Mouse (Mus musculus): ENCODE results near the gene Tlcd2. TPM values are rescaled to one million over a fixed set of nuclear protein-coding genes. Genes with fewer than 3 reads are reported as not detected.

Gene Tlcd2
- 1 to 10 TPM in 1 of 2 experiments, under 1 TPM in 1; 0.47 to 3.2 TPM for polyA plus RNA-seq (2012; fragmentation: generic; extraction: Trizol)

DNA sequence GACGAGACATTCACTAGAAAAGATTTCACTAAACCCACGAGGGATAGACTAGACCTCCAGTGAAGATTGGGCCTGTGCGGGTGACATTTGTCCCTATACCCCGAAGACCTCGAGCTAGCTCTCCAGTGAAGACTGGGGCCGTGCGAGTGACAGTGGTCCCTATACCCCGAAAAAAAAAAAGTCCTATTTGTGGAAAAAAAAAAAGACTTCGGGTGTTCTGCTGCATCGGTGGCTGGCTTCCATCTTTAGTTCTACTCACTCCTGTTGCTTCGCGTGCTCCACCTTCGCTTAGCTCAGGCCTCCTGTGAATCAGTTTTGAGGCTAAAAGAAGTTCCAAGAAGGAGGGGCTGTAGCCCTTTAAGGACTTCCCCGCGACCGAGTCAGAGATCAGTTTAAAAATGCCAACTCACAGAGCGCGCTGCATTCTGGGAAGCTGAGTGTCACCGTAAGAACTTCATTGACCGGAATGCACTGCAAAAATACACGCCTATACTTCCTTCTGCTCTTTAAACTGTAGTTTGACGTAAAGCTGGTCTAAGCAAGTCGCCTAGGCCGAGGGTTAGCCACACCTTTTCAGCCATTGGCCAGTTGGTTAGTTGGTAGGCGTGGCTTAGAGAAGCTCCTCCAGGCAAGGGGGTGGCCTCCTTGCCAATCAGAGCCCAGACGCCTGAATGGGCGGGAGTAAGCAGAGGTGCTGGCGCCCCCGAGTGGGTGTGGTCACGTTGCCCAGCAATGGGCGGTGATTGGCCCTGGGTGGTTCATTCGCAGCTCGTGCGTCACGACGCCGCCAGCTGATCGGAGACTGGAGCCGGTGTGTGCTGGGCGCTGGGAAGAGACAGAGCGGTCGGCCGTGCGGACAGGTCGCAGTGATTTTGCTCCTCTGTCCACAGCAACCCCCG lies at the start of gene Tlcd2:
Tlcd2 (plus strand) TSS at position 872 of the 899 bp plus-strand sequence.

DNA sequence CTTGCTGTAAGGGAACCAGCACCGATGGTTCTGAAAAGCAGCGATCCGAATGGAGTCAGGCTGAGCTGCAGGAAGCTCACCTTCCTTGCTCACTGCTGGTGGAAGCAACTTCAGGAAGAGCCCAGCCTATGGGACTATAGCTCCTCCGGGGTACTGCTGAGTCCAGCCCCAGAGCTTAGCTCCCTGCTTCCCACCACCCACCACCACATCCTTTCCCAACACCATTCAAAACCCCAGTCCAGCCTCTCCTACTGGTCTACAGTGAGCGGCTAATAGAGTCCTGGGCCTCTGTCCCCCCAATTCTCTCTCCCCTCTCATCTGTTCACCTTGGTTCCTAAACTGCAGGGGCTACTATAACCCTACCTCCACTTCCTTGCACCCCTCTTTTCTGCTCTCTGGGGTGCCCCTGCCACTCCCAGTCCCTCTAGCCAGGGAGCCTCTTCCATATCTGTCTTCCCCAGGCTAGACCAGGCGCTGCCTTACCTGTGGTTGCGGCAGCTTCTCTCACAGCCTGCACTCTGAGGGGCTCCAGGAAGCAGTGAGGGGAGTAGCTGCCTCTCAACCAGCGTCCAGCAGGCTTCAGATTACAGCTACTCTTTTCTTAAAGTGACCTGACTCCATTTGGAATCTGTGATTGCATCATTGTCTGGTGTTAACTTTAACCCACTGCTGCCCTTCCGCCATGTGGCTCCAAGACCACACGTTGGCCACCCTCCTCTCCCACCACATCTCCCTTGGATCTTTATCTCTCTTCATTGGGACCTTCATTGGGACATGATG lies 39.3 kb upstream of the Tlcd2 start, which contains the start of gene Serpinf1:
Serpinf1 (minus strand) TSS at position 689 of the 780 bp plus-strand sequence.

DNA sequence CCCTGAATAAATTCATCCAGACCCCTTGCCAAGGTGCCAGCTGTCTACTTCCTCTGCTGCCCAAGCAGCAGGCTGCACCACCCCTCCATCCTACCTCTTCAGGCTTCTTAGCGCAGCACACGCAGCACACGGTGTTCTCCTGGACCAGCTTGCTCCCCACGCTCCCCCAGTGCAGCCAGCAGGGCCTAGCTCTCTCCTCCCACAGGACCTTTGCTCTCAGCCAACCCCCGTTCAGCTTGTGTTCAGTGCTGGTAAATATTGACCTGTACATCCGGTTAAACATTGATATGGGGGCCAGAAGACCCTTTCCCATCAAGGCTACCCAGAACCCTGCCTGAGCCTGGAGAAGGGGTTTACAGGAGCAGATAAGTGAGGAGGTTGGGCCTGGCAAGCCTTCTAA lies 22.2 kb upstream of the Tlcd2 start, which contains the start of gene Serpinf2:
Serpinf2 (minus strand) TSS at position 229 of the 400 bp plus-strand sequence.

DNA sequence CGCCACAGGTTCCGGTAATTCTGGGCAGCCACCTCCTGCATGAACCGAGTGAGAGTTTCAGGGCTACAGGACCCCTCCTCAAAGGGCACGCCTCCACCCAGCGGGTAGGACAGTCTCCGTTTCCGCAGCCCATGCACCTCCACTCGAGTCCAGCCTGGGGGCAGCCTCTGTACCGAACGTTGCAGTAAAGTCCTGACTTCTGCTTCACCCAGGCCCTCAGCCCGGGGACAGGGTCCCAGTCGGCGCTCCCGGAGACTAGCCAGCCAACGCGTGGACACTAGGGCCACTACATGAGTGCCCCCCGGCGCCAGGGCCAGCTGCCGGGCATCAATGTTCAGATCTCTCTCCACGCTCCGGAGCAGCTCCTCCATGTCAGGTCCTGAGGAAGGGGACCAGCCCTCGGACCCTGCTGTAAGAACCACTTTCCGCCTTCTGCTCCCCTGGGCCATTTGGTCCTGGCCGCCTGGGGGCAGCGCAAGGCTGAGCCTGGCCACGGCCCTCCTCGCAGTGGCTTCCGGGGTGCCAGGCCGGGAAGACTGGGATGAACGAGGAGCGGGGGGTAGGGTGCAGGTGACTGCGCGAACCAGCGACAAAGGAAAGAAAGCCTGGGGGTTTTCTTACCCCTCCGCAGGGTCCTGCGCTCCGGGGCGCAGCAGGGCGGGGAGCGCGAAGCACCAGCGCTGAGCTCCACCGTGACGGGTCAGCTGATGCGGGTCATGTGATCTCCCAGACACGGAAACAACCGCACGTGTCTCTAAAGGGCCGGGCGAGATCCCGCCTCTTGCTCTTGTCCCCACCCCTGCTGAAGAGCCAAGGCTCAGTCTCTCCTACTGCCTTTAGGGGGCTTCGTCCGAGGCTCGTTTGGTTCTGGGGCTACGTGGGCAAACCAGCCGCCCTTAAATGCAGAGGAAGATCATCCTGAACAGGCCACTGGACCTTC lies 7.3 kb upstream of the Tlcd2 start, which contains the start of gene Wdr81:
Wdr81 (minus strand) TSS at position 727 of the 940 bp plus-strand sequence.

DNA sequence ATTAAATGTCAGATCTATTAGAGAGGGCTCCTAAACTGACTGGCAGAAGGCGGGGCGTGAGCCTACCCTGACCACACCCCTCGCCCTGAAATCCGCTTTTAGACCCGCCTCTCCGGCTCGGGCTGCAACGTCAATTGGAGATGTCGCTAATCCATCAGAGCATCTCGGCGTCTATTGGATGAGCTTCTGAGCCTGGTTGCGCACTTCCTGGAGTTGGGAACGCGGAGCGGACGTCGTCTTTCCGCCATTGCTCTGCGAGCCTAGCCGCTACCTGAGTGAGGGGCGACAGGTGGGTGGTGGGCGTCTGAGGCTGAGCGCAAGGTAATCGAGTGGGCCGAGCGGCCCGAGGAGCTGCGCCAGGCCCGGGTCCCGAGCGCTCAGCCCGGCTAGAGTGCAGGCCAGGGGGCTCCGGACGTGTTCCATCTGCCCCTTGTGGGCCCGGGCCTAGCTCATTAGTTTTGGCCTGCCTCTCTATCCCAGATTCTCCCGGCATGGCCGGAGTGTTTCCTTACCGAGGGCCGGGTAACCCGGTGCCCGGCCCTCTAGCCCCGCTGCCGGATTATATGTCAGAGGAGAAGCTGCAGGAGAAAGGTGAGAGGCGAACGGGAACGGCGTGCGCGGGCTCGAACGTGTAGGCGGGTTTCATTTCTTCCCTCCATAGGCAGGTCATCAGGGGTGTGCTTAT lies 25.2 kb downstream of the Tlcd2 start, which contains the start of gene Prpf8:
Prpf8 (plus strand) TSS at position 216 of the 685 bp plus-strand sequence.

DNA sequence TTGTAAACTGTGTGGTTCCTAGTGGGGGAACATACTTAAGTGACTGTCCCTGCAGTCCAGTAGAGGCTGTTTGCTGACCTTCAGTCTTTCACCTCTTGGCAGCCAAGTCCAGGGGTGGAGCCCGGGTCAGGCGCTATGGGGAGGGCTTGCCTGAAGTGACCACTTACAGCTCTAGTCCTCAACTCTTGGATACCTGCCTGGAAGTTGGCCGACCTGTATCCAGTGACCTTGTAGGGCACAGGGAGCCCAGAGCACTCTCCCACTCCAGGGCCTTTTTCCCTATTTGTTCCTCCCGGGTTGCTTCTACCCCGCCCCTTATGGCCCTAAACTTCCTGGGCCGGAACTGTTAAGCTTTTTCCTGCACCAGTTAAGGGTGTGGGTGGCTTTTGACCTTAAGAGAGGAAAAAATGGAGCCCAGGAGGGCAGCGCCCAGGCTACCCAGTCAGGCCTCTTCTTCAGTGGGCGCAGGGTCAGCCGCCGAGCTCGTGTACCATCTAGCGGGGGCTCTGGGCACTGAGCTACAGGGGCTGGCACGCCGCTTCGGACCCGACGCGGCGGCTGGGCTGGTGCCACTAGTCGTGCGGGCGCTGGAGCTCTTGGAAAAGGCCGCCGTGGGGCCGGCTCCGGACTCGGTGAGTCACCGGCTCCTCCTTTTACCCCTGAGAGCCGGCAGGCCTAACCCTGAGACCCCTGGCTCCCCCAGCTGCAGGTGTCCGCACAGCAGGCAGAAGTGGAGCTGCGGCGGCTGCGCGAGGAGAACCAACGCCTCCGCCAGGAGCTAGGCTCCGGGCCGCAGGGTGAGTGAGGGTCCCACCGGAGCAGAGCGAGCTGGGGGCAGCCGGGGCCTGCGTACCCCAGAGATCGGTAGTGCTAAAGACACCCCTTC lies 48.5 kb downstream of the Tlcd2 start, which contains the start of gene Rilp:
Rilp (plus strand) TSS at position 354 of the 886 bp plus-strand sequence.

DNA sequence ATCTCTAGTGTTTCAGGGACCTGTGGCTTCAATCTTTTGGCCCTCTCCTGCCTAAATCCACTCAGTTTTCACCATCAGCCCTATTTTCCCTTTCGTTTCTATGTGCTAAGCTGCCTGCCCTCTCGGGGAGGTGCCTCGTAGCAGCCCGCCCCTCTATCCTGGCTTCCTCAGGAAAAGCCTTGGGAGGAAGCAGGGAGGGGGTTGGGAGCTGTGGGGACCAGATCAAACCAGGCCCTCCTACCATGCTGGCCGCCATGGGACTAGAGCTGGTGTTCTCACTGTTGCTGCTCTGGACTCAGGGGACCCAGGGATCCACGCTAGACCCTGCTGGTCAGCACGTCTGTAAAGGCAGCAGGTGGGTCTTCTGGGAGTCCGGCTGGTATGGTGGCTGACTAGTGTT lies 51.8 kb downstream of the Tlcd2 start, which contains the start of gene Scarf1:
Scarf1 (plus strand) TSS at position 205 of the 400 bp plus-strand sequence.

Other genes starting within 250 kb of the Tlcd2 start
- gene Rpa1, start 113.4 kb upstream of the Tlcd2 start, polyA plus RNA-seq (2012; fragmentation: generic; extraction: Trizol), result 10 to 100 TPM; 57.2 to 61.7 TPM
- gene Smyd4, start 113.3 kb upstream of the Tlcd2 start, polyA plus RNA-seq (2012; fragmentation: generic; extraction: Trizol), result 1 to 10 TPM; 2.1 to 4.4 TPM
- gene Serpinf1, start 39.0 kb upstream of the Tlcd2 start, polyA plus RNA-seq (2012; fragmentation: generic; extraction: Trizol), result 1,000 to 10,000 TPM in 1 of 2 experiments, 100 to 1,000 TPM in 1; 701 to 1,671 TPM
- gene Serpinf2, start 22.1 kb upstream of the Tlcd2 start, polyA plus RNA-seq (2012; fragmentation: generic; extraction: Trizol), result under 1 TPM in 1 of 2 experiments, not detected in 1; 0.13 TPM
- 10 to 100 TPM; 14.6 to 27.9 TPM for gene Wdr81, start 7.0 kb upstream of the Tlcd2 start, polyA plus RNA-seq (2012; fragmentation: generic; extraction: Trizol)
- 100 to 1,000 TPM in 1 of 2 experiments, 10 to 100 TPM in 1; 35.9 to 104 TPM for gene Prpf8, start 25.1 kb downstream of the Tlcd2 start, polyA plus RNA-seq (2012; fragmentation: generic; extraction: Trizol)
- 1 to 10 TPM; 1.2 to 1.9 TPM for gene Rilp, start 48.4 kb downstream of the Tlcd2 start, polyA plus RNA-seq (2012; fragmentation: generic; extraction: Trizol)
- under 1 TPM; 0.04 to 0.28 TPM for gene Scarf1, start 51.8 kb downstream of the Tlcd2 start, polyA plus RNA-seq (2012; fragmentation: generic; extraction: Trizol)
- gene Slc43a2, start 70.0 kb downstream of the Tlcd2 start, polyA plus RNA-seq (2012; fragmentation: generic; extraction: Trizol), result 1 to 10 TPM in 1 of 2 experiments, under 1 TPM in 1; 0.37 to 6.3 TPM
- 100 to 1,000 TPM in 1 of 2 experiments, 10 to 100 TPM in 1; 66.0 to 106 TPM for gene Pitpna, start 126.4 kb downstream of the Tlcd2 start, polyA plus RNA-seq (2012; fragmentation: generic; extraction: Trizol)
- 10 to 100 TPM; 11.6 to 32.8 TPM for gene Inpp5k, start 169.3 kb downstream of the Tlcd2 start, polyA plus RNA-seq (2012; fragmentation: generic; extraction: Trizol)
- gene Myo1c, start 188.8 kb downstream of the Tlcd2 start, polyA plus RNA-seq (2012; fragmentation: generic; extraction: Trizol), result 100 to 1,000 TPM; 106 to 119 TPM
- gene Crk, start 217.5 kb downstream of the Tlcd2 start, polyA plus RNA-seq (2012; fragmentation: generic; extraction: Trizol), result 10 to 100 TPM in 1 of 2 experiments, 1 to 10 TPM in 1; 6.7 to 16.7 TPM